Mouse (Mus musculus): ENCODE results near the gene Cop1. TPM values are rescaled to one million over a fixed set of nuclear protein-coding genes. Genes with fewer than 3 reads are reported as not detected.
"Not testable (repeated sequence)": the region's sequence is repeated elsewhere in the genome, so short reads cannot be mapped to it uniquely, and the experiment has no call there.

Cop1 gene
- polyA plus RNA-seq (2015; fragmentation: Nextera tagmentation; extraction: Ambion mirVana) = 76.1 and 87.4 TPM in 2 replicates

GRCm38 (mm10) chr1:159231781-159232571 lies at the start of gene Cop1:
Gene Cop1, plus strand, starts transcription at chr1:159232320.
- Histone ChIP-seq H3K4me1 (peaks cover 16% of the 10 kb centered on the region), H3K4me3 (replicated peaks) (peak within 1 kb of the TSS; percentile 77), H3K4me2 (replicated peaks) (peak within 1 kb of the TSS; percentile 72), H3K27ac (replicated peaks) (peak within 1 kb of the TSS; percentile 98), H3K9ac (peak within 1 kb of the TSS; percentile 71)
- under 1% methylated on average over 79 of the region's 97 CpGs for WGBS
- not testable (repeated sequence) for H3K36me3 ChIP-seq; H3K9me3 ChIP-seq (replicated peaks); H3K27me3 ChIP-seq
- ATAC-seq (ENCODE audit: insufficient number of reproducible peaks, low FRiP score, low TSS enrichment, low read depth) = peak; percentile 97

GRCm38 (mm10) chr1:159186741-159187140 lies 45.4 kb upstream of the Cop1 start:
- H3K9me3 ChIP-seq (replicated peaks) = no peaks in the 10 kb centered on the region
- 63% methylated on average over 3 of the region's 3 CpGs for WGBS
- H3K4me1 ChIP-seq = no peaks in the 10 kb centered on the region
- no peak for ATAC-seq (ENCODE audit: insufficient number of reproducible peaks, low FRiP score, low TSS enrichment, low read depth)
- no peak overlapping the region for H3K4me3 ChIP-seq (replicated peaks)
- H3K36me3 ChIP-seq = no peaks in the 10 kb centered on the region
- no peak overlapping the region for H3K4me2 ChIP-seq (replicated peaks)
- H3K9ac ChIP-seq = no peak overlapping the region
- H3K27ac ChIP-seq (replicated peaks) = no peak overlapping the region
- no peaks in the 10 kb centered on the region for H3K27me3 ChIP-seq

- no peak for ATAC-seq (ENCODE audit: insufficient number of reproducible peaks, low FRiP score, low TSS enrichment, low read depth)
- Histone ChIP-seq H3K4me2 (replicated peaks) (no peak overlapping the region), H3K27me3 (no peaks in the 10 kb centered on the region), H3K9me3 (replicated peaks) (no peaks in the 10 kb centered on the region), H3K36me3 (no peaks in the 10 kb centered on the region), H3K4me3 (replicated peaks) (no peak overlapping the region), H3K27ac (replicated peaks) (no peak overlapping the region), H3K9ac (no peak overlapping the region), H3K4me1 (no peaks in the 10 kb centered on the region)
- WGBS = 72% methylated on average over 3 of the region's 3 CpGs
Measured at GRCm38 (mm10) chr1:159198603-159199002, 33.5 kb upstream of the Cop1 start.

GRCm38 (mm10) chr1:159199606-159200005 lies 32.5 kb upstream of the Cop1 start:
- 68% methylated on average over 3 of the region's 3 CpGs for WGBS
- ATAC-seq (ENCODE audit: insufficient number of reproducible peaks, low FRiP score, low TSS enrichment, low read depth) = no peak

GRCm38 (mm10) chr1:159201220-159201619 lies 30.9 kb upstream of the Cop1 start:
- Histone ChIP-seq H3K27ac (replicated peaks) (no peak overlapping the region), H3K9ac (no peak overlapping the region), H3K27me3 (no peaks in the 10 kb centered on the region), H3K36me3 (no peaks in the 10 kb centered on the region), H3K4me1 (no peaks in the 10 kb centered on the region), H3K4me3 (replicated peaks) (no peak overlapping the region), H3K9me3 (replicated peaks) (no peaks in the 10 kb centered on the region), H3K4me2 (replicated peaks) (no peak overlapping the region)
- ATAC-seq (ENCODE audit: insufficient number of reproducible peaks, low FRiP score, low TSS enrichment, low read depth) = no peak

More at GRCm38 (mm10) chr1:159199606-159200005, 32.5 kb upstream of the Cop1 start:
- H3K4me1 ChIP-seq = no peaks in the 10 kb centered on the region
- H3K9ac ChIP-seq = no peak overlapping the region
- no peak overlapping the region for H3K4me2 ChIP-seq (replicated peaks)
- H3K4me3 ChIP-seq (replicated peaks) = no peak overlapping the region
- H3K27ac ChIP-seq (replicated peaks) = no peak overlapping the region
- H3K36me3 ChIP-seq = no peaks in the 10 kb centered on the region
- H3K9me3 ChIP-seq (replicated peaks) = no peaks in the 10 kb centered on the region
- H3K27me3 ChIP-seq = no peaks in the 10 kb centered on the region

- H3K4me1 ChIP-seq = no peaks in the 10 kb centered on the region
- no peak for ATAC-seq (ENCODE audit: insufficient number of reproducible peaks, low FRiP score, low TSS enrichment, low read depth)
- no peaks in the 10 kb centered on the region for H3K9me3 ChIP-seq (replicated peaks)
- H3K27ac ChIP-seq (replicated peaks) = no peak overlapping the region
- no peaks in the 10 kb centered on the region for H3K27me3 ChIP-seq
- no peak overlapping the region for H3K4me3 ChIP-seq (replicated peaks)
- H3K9ac ChIP-seq = no peak overlapping the region
- no peaks in the 10 kb centered on the region for H3K36me3 ChIP-seq
- 76% methylated on average over 4 of the region's 4 CpGs for WGBS
- H3K4me2 ChIP-seq (replicated peaks) = no peak overlapping the region
Measured at GRCm38 (mm10) chr1:159211711-159212110, 20.4 kb upstream of the Cop1 start.

GRCm38 (mm10) chr1:159217437-159217836 lies 14.7 kb upstream of the Cop1 start:
- Histone ChIP-seq H3K27me3 (no peaks in the 10 kb centered on the region), H3K36me3 (no peaks in the 10 kb centered on the region), H3K4me3 (replicated peaks) (no peak overlapping the region), H3K9me3 (replicated peaks) (no peaks in the 10 kb centered on the region), H3K9ac (no peak overlapping the region), H3K27ac (replicated peaks) (no peak overlapping the region), H3K4me2 (replicated peaks) (no peak overlapping the region), H3K4me1 (no peaks in the 10 kb centered on the region)
- ATAC-seq (ENCODE audit: insufficient number of reproducible peaks, low FRiP score, low TSS enrichment, low read depth) = no peak
- 93% methylated on average over 4 of the region's 4 CpGs for WGBS

GRCm38 (mm10) chr1:159222046-159222445 lies 10.1 kb upstream of the Cop1 start:
- Histone ChIP-seq H3K27ac (replicated peaks) (no peak overlapping the region), H3K9me3 (replicated peaks) (no peaks in the 10 kb centered on the region), H3K4me1 (no peaks in the 10 kb centered on the region), H3K4me2 (replicated peaks) (no peak overlapping the region), H3K9ac (no peak overlapping the region), H3K36me3 (no peaks in the 10 kb centered on the region), H3K4me3 (replicated peaks) (no peak overlapping the region), H3K27me3 (no peaks in the 10 kb centered on the region)
- WGBS = 75% methylated on average over 2 of the region's 2 CpGs
- no peak for ATAC-seq (ENCODE audit: insufficient number of reproducible peaks, low FRiP score, low TSS enrichment, low read depth)

- no peak for ATAC-seq (ENCODE audit: insufficient number of reproducible peaks, low FRiP score, low TSS enrichment, low read depth)
- H3K4me3 ChIP-seq (replicated peaks) = no peak overlapping the region
- H3K36me3 ChIP-seq = no peaks in the 10 kb centered on the region
- H3K27me3 ChIP-seq = no peaks in the 10 kb centered on the region
- no peak overlapping the region for H3K4me2 ChIP-seq (replicated peaks)
- H3K27ac ChIP-seq (replicated peaks) = no peak overlapping the region
- 62% methylated on average over 8 of the region's 8 CpGs for WGBS
- H3K9me3 ChIP-seq (replicated peaks) = no peaks in the 10 kb centered on the region
- H3K4me1 ChIP-seq = no peaks in the 10 kb centered on the region
- no peak overlapping the region for H3K9ac ChIP-seq
Measured at GRCm38 (mm10) chr1:159225064-159225824, 6.9 kb upstream of the Cop1 start.

GRCm38 (mm10) chr1:159232572-159233261 lies 597 bp downstream of the Cop1 start:
- H3K36me3 ChIP-seq; H3K27me3 ChIP-seq; H3K9me3 ChIP-seq (replicated peaks): not testable (repeated sequence)
- Histone ChIP-seq H3K4me3 (replicated peaks) (peak overlapping the region; percentile 77), H3K4me1 (peaks cover 16% of the 10 kb centered on the region), H3K4me2 (replicated peaks) (peak overlapping the region; percentile 63), H3K9ac (peak overlapping the region; percentile 71), H3K27ac (replicated peaks) (peak overlapping the region; percentile 98)
- WGBS = under 1% methylated on average over 33 of the region's 47 CpGs
- peak; percentile 66 for ATAC-seq (ENCODE audit: insufficient number of reproducible peaks, low FRiP score, low TSS enrichment, low read depth)

GRCm38 (mm10) chr1:159233426-159233825 lies 1.3 kb downstream of the Cop1 start:
- H3K4me3 ChIP-seq (replicated peaks) = peak overlapping the region; percentile 77
- H3K36me3 ChIP-seq = no peaks in the 10 kb centered on the region
- no peaks in the 10 kb centered on the region for H3K27me3 ChIP-seq
- peaks cover 16% of the 10 kb centered on the region for H3K4me1 ChIP-seq
- H3K9me3 ChIP-seq (replicated peaks) = no peaks in the 10 kb centered on the region
- H3K4me2 ChIP-seq (replicated peaks) = peak overlapping the region; percentile 63
- peak overlapping the region; percentile 71; the same call in 1 of the 2 replicates for H3K9ac ChIP-seq
- ATAC-seq (ENCODE audit: insufficient number of reproducible peaks, low FRiP score, low TSS enrichment, low read depth) = no peak
- 17% methylated on average over 5 of the region's 5 CpGs for WGBS
- peak overlapping the region; percentile 69; the same call in 1 of the 2 replicates for H3K27ac ChIP-seq (replicated peaks)
